Mouse (Mus musculus) spleen, adult 2 months (tissue): ENCODE data around the gene Adcy7.

Experiments
- CTCF ChIP-seq: fragments of 200-500 bp; IDR thresholded peaks from 2 replicates; pipeline ENCODE4 v1.5.1; 2011; ENCODE audit warnings: mild to moderate bottlenecking, inconsistent platforms; ENCODE audit not compliant: insufficient read depth, insufficient read length, insufficient replicate concordance; ENCODE audit errors: extremely low read depth
- POLR2A ChIP-seq: fragments of 200-500 bp; IDR thresholded peaks from 2 replicates; pipeline ENCODE4 v1.6.1; 2011; ENCODE audit warnings: low read depth, low read length, inconsistent platforms

DNA sequence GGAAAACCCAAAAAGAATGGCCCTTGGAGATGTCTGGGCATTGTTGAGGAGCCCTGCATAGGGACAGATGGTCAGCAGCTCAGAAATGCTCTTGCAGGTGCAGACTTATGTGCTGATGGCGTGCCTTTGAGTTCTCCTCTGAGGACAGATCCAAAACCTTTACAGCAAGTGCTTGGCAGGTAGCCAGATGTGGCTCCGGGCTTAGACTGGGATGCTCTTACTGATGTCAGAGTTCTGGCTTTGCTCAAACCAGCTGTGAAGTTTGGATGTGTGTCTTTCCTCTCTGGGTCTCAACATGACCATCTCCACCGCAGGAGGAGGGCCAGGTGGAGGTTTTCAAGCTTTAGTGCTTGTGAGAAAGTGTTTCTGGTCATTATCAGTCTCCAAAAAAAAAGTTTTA lies 97.6 kb downstream of the Adcy7 start:
- TF ChIP-seq CTCF (no peak), POLR2A (no peak)
